ENCODE assay signal across 22 mouse cellular contexts in the genomic region with DNA sequence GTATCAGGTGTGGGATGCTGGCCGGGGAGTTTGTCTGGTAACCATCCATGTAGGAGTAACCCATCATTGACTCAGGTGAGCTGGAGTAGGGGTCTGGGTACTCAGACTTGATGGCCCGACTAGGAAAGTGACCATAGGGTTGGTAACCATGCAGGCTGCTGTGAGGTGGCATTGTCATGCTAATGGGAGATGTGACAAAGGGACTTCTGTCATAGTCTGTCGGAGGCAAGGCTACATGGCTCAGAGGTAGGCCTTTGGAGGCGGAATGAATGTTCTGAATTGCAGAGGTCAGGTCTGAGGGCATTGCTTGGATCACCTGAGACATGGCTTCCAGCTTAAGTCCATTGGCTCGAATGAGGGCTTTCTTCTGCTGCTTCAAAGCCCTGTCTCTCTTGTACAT. TPM values are rescaled to one million over a fixed set of nuclear protein-coding genes. Genes with fewer than 3 reads are reported as not detected.
DNase-seq lines count a peak whose midpoint lies in the region; ATAC-seq and TF ChIP-seq lines count a peak whose summit lies in the region.
"Had no signal": no experiment of that assay in that cellular context is flagged by ENCODE, and none has a peak within 500 bp of the region (broad histone marks: within the 10 kb centered on the region; RNA-seq: fewer than 3 reads in every experiment).

No protein-coding gene starts in this region.

- H3K27ac ChIP-seq in forebrain, embryonic 11.5 days (ENCODE audit: low read depth, low read length): no peak overlapping the region
- no peak overlapping the region for H3K27ac ChIP-seq in forebrain, postnatal 0 days (ENCODE audit: low read depth, low read length)
- H3K27ac ChIP-seq: embryonic facial prominence, embryonic 10.5 days; embryonic facial prominence, embryonic 12.5 days; forebrain, embryonic 12.5 days had no signal

- no peak overlapping the region for H3K9ac ChIP-seq in forebrain, embryonic 11.5 days (ENCODE audit: low read length)
- H3K9ac ChIP-seq in forebrain, postnatal 0 days: no peak overlapping the region
- H3K9ac ChIP-seq: embryonic facial prominence, embryonic 12.5 days; forebrain, embryonic 12.5 days had no signal

- H3K9me3 ChIP-seq in forebrain, embryonic 11.5 days (ENCODE audit: control insufficient read depth, low read length): no peaks in the 10 kb centered on the region
- no peaks in the 10 kb centered on the region for H3K9me3 ChIP-seq in forebrain, postnatal 0 days (ENCODE audit: low read length)
- H3K9me3 ChIP-seq: embryonic facial prominence, embryonic 10.5 days; embryonic facial prominence, embryonic 12.5 days; forebrain, embryonic 12.5 days had no signal

- peaks cover 20% of the 10 kb centered on the region for H3K27me3 ChIP-seq in forebrain, embryonic 11.5 days (ENCODE audit: control insufficient read depth, insufficient read depth, low read length)
- peaks cover 24% of the 10 kb centered on the region for H3K27me3 ChIP-seq in forebrain, postnatal 0 days (ENCODE audit: insufficient read depth, low read length)
- H3K27me3 ChIP-seq: CH12.LX had no signal

- no peak for TF ChIP-seq CTCF in forebrain, postnatal 0 days (IDR thresholded peaks at IDR 0.05; ENCODE audit: low read depth)

- ATAC-seq in forebrain, embryonic 11.5 days (replicated peaks; ENCODE audit: low FRiP score): no peak
- no peak for ATAC-seq in forebrain, postnatal 0 days
- ATAC-seq: CD4-positive, CD25-positive, alpha-beta regulatory T cell, adult 4 months; forebrain, embryonic 14.5 days; forebrain, embryonic 16.5 days had no signal

- H3K36me3 ChIP-seq in forebrain, embryonic 11.5 days (ENCODE audit: control insufficient read depth, insufficient read depth, low read length): no peaks in the 10 kb centered on the region
- H3K36me3 ChIP-seq in forebrain, postnatal 0 days (ENCODE audit: insufficient read depth): no peaks in the 10 kb centered on the region
- H3K36me3 ChIP-seq: embryonic facial prominence, embryonic 10.5 days; embryonic facial prominence, embryonic 12.5 days; forebrain, embryonic 12.5 days had no signal

- no peak overlapping the region for H3K4me3 ChIP-seq in forebrain, embryonic 11.5 days (ENCODE audit: low read depth, low read length)
- no peak overlapping the region for H3K4me3 ChIP-seq in forebrain, postnatal 0 days (ENCODE audit: low read depth, low read length)
- H3K4me3 ChIP-seq: embryonic facial prominence, embryonic 10.5 days; embryonic facial prominence, embryonic 12.5 days; forebrain, embryonic 12.5 days had no signal

- 64% methylated on average over 5 of the region's 5 CpGs for WGBS in forebrain, embryonic 11.5 days
- 53% methylated on average over 5 of the region's 5 CpGs for WGBS in forebrain, postnatal 0 days

- no peak overlapping the region for H3K4me2 ChIP-seq in forebrain, embryonic 11.5 days (ENCODE audit: low read depth, low read length, severe bottlenecking)
- no peak overlapping the region for H3K4me2 ChIP-seq in forebrain, postnatal 0 days (ENCODE audit: low read depth)
- H3K4me2 ChIP-seq: embryonic facial prominence, embryonic 12.5 days; forebrain, embryonic 12.5 days had no signal

- peak; percentile 40 for DNase-seq in forebrain, embryonic 11.5 days (ENCODE audit: low spot score)
- DNase-seq in forebrain, postnatal 0 days: no peak
- DNase-seq in ES-CJ7 (ENCODE audit: low read depth, low spot score): peak; percentile 61
- peak; percentile 59 for DNase-seq in ZHBTc4 (ENCODE audit: low read depth, low spot score)
- DNase-seq in thymus, postnatal 4 days: no peak
- DNase-seq: adrenal gland, adult 2 months; adrenal gland, postnatal 14 days; adrenal gland, postnatal 36 days; B cell, adult 2 months; cerebellum, adult 11-12 months; cerebellum, adult 2 months; cerebellum, adult 9-10 months; cerebellum, postnatal 10 days; cerebellum, postnatal 25 days had no signal

- no peaks in the 10 kb centered on the region for H3K4me1 ChIP-seq in forebrain, embryonic 11.5 days (replicated peaks; ENCODE audit: control insufficient read depth, insufficient read depth, low read length)
- H3K4me1 ChIP-seq in forebrain, postnatal 0 days (ENCODE audit: insufficient read depth): no peaks in the 10 kb centered on the region

RNA-seq across cellular contexts. Expression of gene Nr5a2, which starts 19.6 kb away (rescaled TPM):
- 0.08 and 0.33 TPM in 2 replicates for polyA plus RNA-seq in forebrain, embryonic 11.5 days (2014; fragmentation: Nextera tagmentation; extraction: Ambion mirVana)
- total RNA-seq in forebrain, postnatal 0 days (2014; rRNA removed): 0.54 and 0.57 TPM in 2 replicates
- 0.13 TPM in 2 replicates for polyA plus RNA-seq in forebrain, postnatal 0 days (2015; fragmentation: Nextera tagmentation; extraction: Ambion mirVana)
- polyA plus RNA-seq: cortical plate, adult 2 months had no signal

Comparison
In these comparisons a context has a peak if more than half of its experiments do, and no peak if none do; other contexts are left out.
1. DNase-seq: peak in forebrain, embryonic 11.5 days (single experiment), ES-CJ7 (single experiment) and ZHBTc4 (single experiment); none in forebrain, postnatal 0 days (single experiment) and thymus, postnatal 4 days (single experiment).